7 mouse cellular contexts compared by ENCODE assay signal in the genomic region with DNA sequence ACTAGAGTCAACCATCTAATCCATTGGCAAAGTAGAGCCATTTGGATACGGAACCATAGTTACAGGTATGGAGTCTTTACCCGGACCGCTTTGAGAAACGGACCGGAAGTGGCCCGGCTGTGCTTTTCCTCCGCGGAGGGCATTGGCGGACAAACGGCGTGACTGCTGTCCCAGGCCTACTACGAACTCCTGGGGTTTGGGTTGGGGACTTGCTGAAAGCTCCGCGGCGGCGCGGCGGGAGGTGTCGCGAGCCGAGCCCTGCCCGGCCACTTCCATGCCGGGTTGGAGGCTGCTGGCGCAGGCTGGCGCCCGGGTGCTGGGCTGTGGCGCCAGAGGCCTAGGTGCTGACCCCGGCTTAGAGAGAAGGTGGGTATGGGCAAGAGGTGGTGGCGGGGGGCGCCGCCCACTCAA. TPM values are rescaled to one million over a fixed set of nuclear protein-coding genes. Genes with fewer than 3 reads are reported as not detected.
DNase-seq lines count a peak whose midpoint lies in the region; ATAC-seq lines count a peak whose summit lies in the region.

Mrpl3 (plus strand) TSS at position 93 of the 411 bp plus-strand sequence.

- 0 out of 2 replicates have a peak within 1 kb of the TSS, but pooled peaks have one; percentile 20 for H3K27ac ChIP-seq in embryonic facial prominence, embryonic 11.5 days (replicated peaks; ENCODE audit: low read depth, low read length)
- H3K27ac ChIP-seq in limb, embryonic 11.5 days (replicated peaks; ENCODE audit: low read depth, low read length): 0 out of 2 replicates have a peak within 1 kb of the TSS, but pooled peaks have one; percentile 39
- peak within 1 kb of the TSS; percentile 63; the same call in 1 of the 2 replicates for H3K27ac ChIP-seq in midbrain, embryonic 14.5 days (replicated peaks; ENCODE audit: low read depth, low read length)

- peak; percentile 92 for DNase-seq in adrenal gland, postnatal 14 days
- peak; percentile 87 for DNase-seq in embryonic facial prominence, embryonic 11.5 days (ENCODE audit: low spot score)
- DNase-seq in heart, adult 11 months: peak; percentile 96
- DNase-seq in kidney, adult 18-20 months: peak; percentile 93
- DNase-seq in limb, embryonic 11.5 days (ENCODE audit: low spot score): peak; percentile 95
- peak; percentile 91 for DNase-seq in midbrain, embryonic 14.5 days
- DNase-seq in spleen, adult 18-20 months: peak; percentile 59 to 79

- peak within 1 kb of the TSS; percentile 97 for H3K9ac ChIP-seq in embryonic facial prominence, embryonic 11.5 days (replicated peaks; ENCODE audit: low read length)
- peak within 1 kb of the TSS; percentile 96 for H3K9ac ChIP-seq in limb, embryonic 11.5 days (ENCODE audit: low read length)
- peak within 1 kb of the TSS; percentile 92 for H3K9ac ChIP-seq in midbrain, embryonic 14.5 days (replicated peaks; ENCODE audit: low read length)

- H3K9me3 ChIP-seq in embryonic facial prominence, embryonic 11.5 days (replicated peaks; ENCODE audit: control insufficient read depth, low read length): no peaks in the 10 kb centered on the region
- no peaks in the 10 kb centered on the region for H3K9me3 ChIP-seq in limb, embryonic 11.5 days (ENCODE audit: control insufficient read depth, low read length)
- H3K9me3 ChIP-seq in midbrain, embryonic 14.5 days (ENCODE audit: control insufficient read depth, low read length): no peaks in the 10 kb centered on the region

- WGBS in embryonic facial prominence, embryonic 11.5 days: under 1% methylated on average over 31 of the region's 31 CpGs
- WGBS in limb, embryonic 11.5 days: under 1% methylated on average over 31 of the region's 31 CpGs
- WGBS in midbrain, embryonic 14.5 days: under 1% methylated on average over 31 of the region's 31 CpGs

- H3K36me3 ChIP-seq in embryonic facial prominence, embryonic 11.5 days (replicated peaks; ENCODE audit: control insufficient read depth, insufficient read depth, low read depth, low read length): peaks cover 5% of the 10 kb centered on the region
- H3K36me3 ChIP-seq in limb, embryonic 11.5 days (ENCODE audit: control insufficient read depth, insufficient read depth, low read length): peaks cover 8% of the 10 kb centered on the region; the same call in 1 of the 2 replicates
- H3K36me3 ChIP-seq in midbrain, embryonic 14.5 days (ENCODE audit: control insufficient read depth, insufficient read depth, low read length): peaks cover 30% of the 10 kb centered on the region

- peak within 1 kb of the TSS; percentile 98 for H3K4me3 ChIP-seq in embryonic facial prominence, embryonic 11.5 days (ENCODE audit: low read depth, low read length)
- peak within 1 kb of the TSS; percentile 92 for H3K4me3 ChIP-seq in limb, embryonic 11.5 days (ENCODE audit: low read depth, low read length)
- peak within 1 kb of the TSS; percentile 99 for H3K4me3 ChIP-seq in midbrain, embryonic 14.5 days (replicated peaks; ENCODE audit: low read depth, low read length)

- peak within 1 kb of the TSS; percentile 53 for H3K4me2 ChIP-seq in embryonic facial prominence, embryonic 11.5 days (ENCODE audit: low read depth, low read length)
- peak within 1 kb of the TSS; percentile 79 for H3K4me2 ChIP-seq in limb, embryonic 11.5 days (ENCODE audit: low read depth, severe bottlenecking)
- peak within 1 kb of the TSS; percentile 88 for H3K4me2 ChIP-seq in midbrain, embryonic 14.5 days (ENCODE audit: low read length)

- peak; percentile 84; the same call in 1 of the 2 replicates for ATAC-seq in embryonic facial prominence, embryonic 11.5 days (replicated peaks; ENCODE audit: insufficient number of reproducible peaks, low FRiP score, low TSS enrichment, low read depth)
- ATAC-seq in limb, embryonic 11.5 days (ENCODE audit: insufficient number of reproducible peaks, low FRiP score, low TSS enrichment, low read depth): peak; percentile 90
- peak; percentile 57; the same call in 1 of the 2 replicates for ATAC-seq in midbrain, embryonic 14.5 days (ENCODE audit: low FRiP score, low TSS enrichment)

- no peaks in the 10 kb centered on the region for H3K4me1 ChIP-seq in embryonic facial prominence, embryonic 11.5 days (ENCODE audit: control insufficient read depth, insufficient read depth, low read length)
- H3K4me1 ChIP-seq in limb, embryonic 11.5 days (ENCODE audit: control insufficient read depth, insufficient read depth, low read length): no peaks in the 10 kb centered on the region
- peaks cover 13% of the 10 kb centered on the region for H3K4me1 ChIP-seq in midbrain, embryonic 14.5 days (ENCODE audit: control insufficient read depth, insufficient read depth, low read length)

- H3K27me3 ChIP-seq in embryonic facial prominence, embryonic 11.5 days (ENCODE audit: control insufficient read depth, insufficient read depth, low read length): no peaks in the 10 kb centered on the region
- H3K27me3 ChIP-seq in limb, embryonic 11.5 days (ENCODE audit: control insufficient read depth, insufficient read depth, low read length): no peaks in the 10 kb centered on the region
- no peaks in the 10 kb centered on the region for H3K27me3 ChIP-seq in midbrain, embryonic 14.5 days (ENCODE audit: control insufficient read depth, insufficient read depth, low read length)

RNA-seq across cellular contexts. Expression of gene Mrpl3, which starts in this region (rescaled TPM):
- total RNA-seq in adrenal gland, postnatal 14 days (2021): 111 and 120 TPM in 2 replicates
- 126 and 134 TPM in 2 replicates for polyA plus RNA-seq in embryonic facial prominence, embryonic 11.5 days (2014; fragmentation: Nextera tagmentation; extraction: Ambion mirVana)
- 123 and 128 TPM in 2 replicates for polyA plus RNA-seq in limb, embryonic 11.5 days (2014; fragmentation: Nextera tagmentation; extraction: Ambion mirVana)
- polyA plus RNA-seq in midbrain, embryonic 14.5 days (2014; fragmentation: Nextera tagmentation; extraction: Ambion mirVana): 87.6 and 104 TPM in 2 replicates

Comparison
In these comparisons a context has a peak if more than half of its experiments do, and no peak if none do; other contexts are left out.
1. Peak in every context shown above with its lines: DNase-seq, ATAC-seq, H3K4me3 ChIP-seq and H3K27ac ChIP-seq.